9 mouse cellular contexts compared by ENCODE assay signal in the genomic region with DNA sequence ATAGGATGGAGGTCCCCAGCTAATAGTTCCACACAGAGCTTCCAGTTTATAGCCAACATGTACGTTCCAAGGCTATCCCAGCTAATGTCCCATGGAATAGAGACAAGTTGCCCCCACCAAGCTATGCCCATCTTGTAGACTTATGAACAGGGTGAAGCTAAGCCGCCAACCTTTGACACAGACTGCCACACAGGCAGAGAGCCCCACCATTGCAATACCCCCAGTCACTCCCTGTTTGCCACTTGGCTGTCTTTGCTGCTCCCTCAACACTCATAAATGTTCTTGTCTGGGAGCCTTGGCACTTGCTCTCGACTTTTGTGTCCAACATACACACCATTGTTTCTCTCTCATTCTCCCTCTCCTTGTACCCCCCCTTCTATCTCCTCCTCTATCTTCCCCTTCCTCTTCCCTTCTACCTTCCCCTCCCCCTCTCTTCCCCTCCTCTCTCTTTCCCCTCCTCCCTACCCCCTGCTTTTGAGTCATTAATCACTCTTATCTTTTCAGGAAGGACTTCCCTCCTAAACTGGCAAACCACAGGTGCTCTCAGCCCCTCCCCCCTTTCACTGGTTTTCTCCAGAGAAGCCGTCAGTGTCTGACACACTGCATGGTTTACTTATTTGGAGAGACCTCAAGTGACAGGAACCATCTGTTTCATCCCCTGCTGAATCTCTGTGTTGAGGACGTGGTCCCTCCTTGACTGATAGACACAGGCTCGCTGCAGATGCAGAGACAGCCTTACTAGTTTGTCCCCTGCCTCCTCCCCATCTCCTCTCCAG.
DNase-seq lines count a peak whose midpoint lies in the region; ATAC-seq and TF ChIP-seq lines count a peak whose summit lies in the region.
"Had no signal": no experiment of that assay in that cellular context is flagged by ENCODE, and none has a peak within 500 bp of the region (broad histone marks: within the 10 kb centered on the region; RNA-seq: fewer than 3 reads in every experiment).

No protein-coding gene starts in this region.

- peak; percentile 75 for ATAC-seq in kidney, embryonic 14.5 days (ENCODE audit: low FRiP score, low TSS enrichment)
- ATAC-seq in heart, postnatal 0 days (ENCODE audit: insufficient read depth, low read depth) = no peak
- ATAC-seq in megakaryocyte-erythroid progenitor cell, adult 5-6 weeks (replicated peaks; ENCODE audit: low FRiP score, low TSS enrichment, poor library complexity, severe bottlenecking) = peak; percentile 43

- H3K9ac ChIP-seq in kidney, embryonic 14.5 days (ENCODE audit: low read depth, low read length) = no peak overlapping the region
- no peak overlapping the region for H3K9ac ChIP-seq in heart, postnatal 0 days (replicated peaks; ENCODE audit: low read depth, low read length)
- H3K9ac ChIP-seq: limb, embryonic 13.5 days had no signal

- H3K27me3 ChIP-seq in kidney, embryonic 14.5 days (ENCODE audit: control insufficient read depth, insufficient read depth, low read length) = no peaks in the 10 kb centered on the region
- H3K27me3 ChIP-seq in heart, postnatal 0 days (ENCODE audit: control insufficient read depth, insufficient read depth, low read length) = no peaks in the 10 kb centered on the region
- H3K27me3 ChIP-seq: limb, embryonic 13.5 days had no signal

- TF ChIP-seq EP300 in heart, postnatal 0 days (IDR thresholded peaks at IDR 0.05; ENCODE audit: low read depth) = no peak

- peaks cover 8% of the 10 kb centered on the region; the same call in 1 of the 2 replicates for H3K4me1 ChIP-seq in kidney, embryonic 14.5 days (ENCODE audit: control insufficient read depth, insufficient read depth, low read length)
- peaks cover 6% of the 10 kb centered on the region; the same call in 1 of the 2 replicates for H3K4me1 ChIP-seq in heart, postnatal 0 days (ENCODE audit: control insufficient read depth, insufficient read depth)

- no peaks in the 10 kb centered on the region for H3K9me3 ChIP-seq in kidney, embryonic 14.5 days (ENCODE audit: control insufficient read depth, low read length)
- no peaks in the 10 kb centered on the region for H3K9me3 ChIP-seq in heart, postnatal 0 days (replicated peaks; ENCODE audit: control insufficient read depth, low read length)
- H3K9me3 ChIP-seq: limb, embryonic 13.5 days had no signal

- H3K27ac ChIP-seq in kidney, embryonic 14.5 days (ENCODE audit: low read depth, low read length) = no peak overlapping the region
- H3K27ac ChIP-seq in heart, postnatal 0 days (ENCODE audit: low read depth) = 0 out of 2 replicates have a peak overlapping the region, but pooled peaks have one; percentile 17
- H3K27ac ChIP-seq: limb, embryonic 13.5 days had no signal

- no peak overlapping the region for H3K4me2 ChIP-seq in kidney, embryonic 14.5 days (replicated peaks; ENCODE audit: low read depth, low read length)
- H3K4me2 ChIP-seq in heart, postnatal 0 days (ENCODE audit: low read depth, low read length) = no peak overlapping the region
- H3K4me2 ChIP-seq: limb, embryonic 13.5 days had no signal

- H3K36me3 ChIP-seq in kidney, embryonic 14.5 days (ENCODE audit: control insufficient read depth, insufficient read depth, low read length) = no peaks in the 10 kb centered on the region
- H3K36me3 ChIP-seq in heart, postnatal 0 days (replicated peaks; ENCODE audit: control insufficient read depth, insufficient read depth, low read length) = no peaks in the 10 kb centered on the region
- H3K36me3 ChIP-seq: limb, embryonic 13.5 days had no signal

- DNase-seq in kidney, adult 18-20 months = no peak
- DNase-seq in ZHBTc4 (ENCODE audit: low read depth, low spot score) = peak; percentile 11
- peak; percentile 53 for DNase-seq in heart, postnatal 0 days (ENCODE audit: low spot score)
- DNase-seq in cerebellum, postnatal 14 days = no peak
- DNase-seq in left cerebral cortex, adult 8-10 months (ENCODE audit: low spot score in 2 of 2) = no peak
- DNase-seq: cerebellum, adult 9-11 months had no signal

- no peak for TF ChIP-seq CTCF in heart, postnatal 0 days (IDR thresholded peaks at IDR 0.05; ENCODE audit: low read depth)

- no peak overlapping the region for H3K4me3 ChIP-seq in kidney, embryonic 14.5 days (ENCODE audit: low read length)
- H3K4me3 ChIP-seq in heart, postnatal 0 days (ENCODE audit: low read depth, low read length) = no peak overlapping the region
- H3K4me3 ChIP-seq: limb, embryonic 13.5 days had no signal

- WGBS in kidney, embryonic 14.5 days = 36% methylated on average over 6 of the region's 6 CpGs
- WGBS in heart, postnatal 0 days = 41% methylated on average over 6 of the region's 6 CpGs

Comparison
In these comparisons a context has a peak if more than half of its experiments do, and no peak if none do; other contexts are left out.
1. DNase-seq: peak in ZHBTc4 (single experiment) and heart, postnatal 0 days (single experiment); none in kidney, adult 18-20 months (single experiment), cerebellum, postnatal 14 days (0 of 2) and left cerebral cortex, adult 8-10 months (0 of 2).